Mouse (Mus musculus) layer of hippocampus, adult 2 months (tissue): Measurements from ENCODE around the gene Ptpn21. TPM values are rescaled to one million over a fixed set of nuclear protein-coding genes. Genes with fewer than 3 reads are reported as not detected.

Experiments
- DNase-seq, 2 experiments: peaks; one replicate each; pipeline ENCODE4 v3.0.0; 2022; ENCODE audit warnings: low spot score in 2 of 2
- H3K27ac ChIP-seq: fragments of 200-600 bp; 2 replicates; pipeline ENCODE4 v1.8.1; 2022
- H3K4me3 ChIP-seq: fragments of 200-600 bp; 2 replicates; pipeline ENCODE4 v1.8.1; 2022; ENCODE audit warnings: mild to moderate bottlenecking
- CTCF ChIP-seq: fragments of 200-600 bp; conservative IDR thresholded peaks from 2 replicates; pipeline ENCODE4 v1.8.1; 2022; ENCODE audit warnings: antibody characterized with exemption, mild to moderate bottlenecking, moderate library complexity
- total RNA-seq, 2 experiments: library from RNA; stranded (reverse); gene quantifications; 2 replicates each; pipeline ENCODE4 v1.2.3; 2021

Ptpn21 gene
- total RNA-seq, 2 experiments from 2014 or later: 6.9 to 9.0 TPM

- no peak overlapping the region for H3K4me3 ChIP-seq
- no peak overlapping the region for H3K27ac ChIP-seq
- TF ChIP-seq CTCF: no peak
- DNase-seq: no peak
Observed at GRCm38 (mm10) chr12:98714757-98715156, 22.4 kb downstream of the Ptpn21 start.

GRCm38 (mm10) chr12:98713621-98714103, 23.5 kb downstream of the Ptpn21 start:
- no peak for TF ChIP-seq CTCF
- DNase-seq: no peak
- H3K4me3 ChIP-seq: no peak overlapping the region
- no peak overlapping the region for H3K27ac ChIP-seq

- H3K4me3 ChIP-seq: no peak overlapping the region
- DNase-seq: no peak
Observed at GRCm38 (mm10) chr12:98712819-98713218, 24.4 kb downstream of the Ptpn21 start.

GRCm38 (mm10) chr12:98703961-98704360, 33.2 kb downstream of the Ptpn21 start:
- TF ChIP-seq CTCF: no peak
- peak overlapping the region; percentile 44 for H3K27ac ChIP-seq
- no peak for DNase-seq

More at GRCm38 (mm10) chr12:98712819-98713218, 24.4 kb downstream of the Ptpn21 start:
- no peak for TF ChIP-seq CTCF
- no peak overlapping the region for H3K27ac ChIP-seq

GRCm38 (mm10) chr12:98703554-98703953, 33.7 kb downstream of the Ptpn21 start:
- no peak for TF ChIP-seq CTCF
- Histone ChIP-seq H3K27ac (peak overlapping the region; percentile 44), H3K4me3 (no peak overlapping the region)
- DNase-seq: no peak

More at GRCm38 (mm10) chr12:98703961-98704360, 33.2 kb downstream of the Ptpn21 start:
- no peak overlapping the region for H3K4me3 ChIP-seq

DNA sequence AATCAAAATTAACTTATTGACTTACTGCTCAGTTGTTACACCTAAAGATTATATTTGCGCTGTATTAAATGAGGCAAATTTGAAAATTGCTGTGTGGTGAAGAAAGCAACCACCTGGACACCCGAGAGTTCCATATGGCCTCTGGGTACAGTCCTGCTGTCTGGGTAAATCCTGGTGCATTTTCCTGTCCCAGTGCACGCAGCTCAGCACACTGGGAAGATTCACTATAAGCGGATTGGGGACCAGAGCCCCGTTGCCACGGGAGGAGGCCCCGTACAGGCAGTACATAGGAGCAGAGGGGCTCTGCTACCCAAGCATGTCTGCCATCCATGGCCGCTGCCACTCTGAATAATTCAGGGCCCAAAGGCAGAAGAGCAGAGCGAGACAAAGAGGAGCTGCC, 35.6 kb downstream of the Ptpn21 start:
- H3K27ac ChIP-seq: no peak overlapping the region; the same call in 1 of the 2 replicates
- TF ChIP-seq CTCF: no peak
- no peak overlapping the region for H3K4me3 ChIP-seq
- DNase-seq: peak in 1 of 2 experiments; percentile 35

GRCm38 (mm10) chr12:98697202-98697601, 40.0 kb downstream of the Ptpn21 start:
- DNase-seq: no peak
- H3K4me3 ChIP-seq: no peak overlapping the region
- no peak overlapping the region for H3K27ac ChIP-seq
- TF ChIP-seq CTCF: no peak

- no peak for DNase-seq
- Histone ChIP-seq H3K27ac (no peak overlapping the region), H3K4me3 (no peak overlapping the region)
- TF ChIP-seq CTCF: no peak
Observed at GRCm38 (mm10) chr12:98690230-98690629, 47.0 kb downstream of the Ptpn21 start.

- no peak for DNase-seq
- H3K27ac ChIP-seq: no peak overlapping the region
- no peak overlapping the region for H3K4me3 ChIP-seq
- no peak for TF ChIP-seq CTCF
Observed at GRCm38 (mm10) chr12:98683574-98683973, 53.6 kb downstream of the Ptpn21 start.

DNA sequence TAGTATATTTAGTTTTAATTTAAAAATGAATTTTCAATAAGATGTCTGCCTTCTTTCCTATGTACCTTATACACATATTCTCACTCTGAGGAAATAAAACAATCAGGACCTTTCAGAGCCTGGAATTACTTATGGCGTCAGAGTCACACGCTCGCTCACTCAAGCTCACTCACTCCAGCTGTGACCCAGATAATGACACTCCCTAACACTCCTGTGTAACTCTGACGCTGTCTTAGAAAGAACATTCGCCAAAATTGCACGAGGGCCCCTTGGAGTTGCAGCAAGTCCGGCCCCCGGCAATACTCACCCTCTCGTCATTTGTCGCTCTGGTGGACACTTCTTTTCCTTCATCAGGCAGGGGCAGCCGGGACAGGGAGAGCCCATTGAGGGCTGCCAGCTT, 54.0 kb downstream of the Ptpn21 start:
- DNase-seq: no peak
- no peak for TF ChIP-seq CTCF
- Histone ChIP-seq H3K27ac (no peak overlapping the region), H3K4me3 (no peak overlapping the region)

GRCm38 (mm10) chr12:98682196-98682595, 55.0 kb downstream of the Ptpn21 start:
- no peak for DNase-seq
- no peak for TF ChIP-seq CTCF
- no peak overlapping the region for H3K27ac ChIP-seq
- no peak overlapping the region for H3K4me3 ChIP-seq

DNA sequence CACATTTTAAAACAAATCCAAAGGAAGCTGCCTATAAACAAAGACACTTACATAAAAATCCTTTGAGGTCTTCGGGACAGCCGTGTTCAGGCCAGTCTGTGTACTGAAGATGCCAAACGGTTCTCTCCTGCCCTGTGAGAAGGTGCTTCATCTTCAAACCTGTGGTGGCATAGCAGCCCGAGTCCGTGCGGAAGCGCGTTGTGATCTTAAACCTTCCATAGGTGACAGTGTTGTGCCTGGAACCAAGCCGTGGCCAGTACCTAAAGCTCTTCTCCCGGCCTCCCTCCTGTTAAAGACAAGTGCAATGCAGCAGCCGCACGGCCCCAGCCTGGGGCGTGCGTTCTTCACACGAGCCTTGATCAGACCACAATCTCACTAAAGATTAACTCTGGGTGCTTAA, 57.3 kb downstream of the Ptpn21 start:
- H3K4me3 ChIP-seq: no peak overlapping the region
- no peak overlapping the region for H3K27ac ChIP-seq
- no peak for TF ChIP-seq CTCF
- DNase-seq: no peak

- H3K27ac ChIP-seq: no peak overlapping the region
- no peak for TF ChIP-seq CTCF
- no peak overlapping the region for H3K4me3 ChIP-seq
- DNase-seq: no peak
Observed at GRCm38 (mm10) chr12:98677336-98677735, 59.9 kb downstream of the Ptpn21 start.

DNA sequence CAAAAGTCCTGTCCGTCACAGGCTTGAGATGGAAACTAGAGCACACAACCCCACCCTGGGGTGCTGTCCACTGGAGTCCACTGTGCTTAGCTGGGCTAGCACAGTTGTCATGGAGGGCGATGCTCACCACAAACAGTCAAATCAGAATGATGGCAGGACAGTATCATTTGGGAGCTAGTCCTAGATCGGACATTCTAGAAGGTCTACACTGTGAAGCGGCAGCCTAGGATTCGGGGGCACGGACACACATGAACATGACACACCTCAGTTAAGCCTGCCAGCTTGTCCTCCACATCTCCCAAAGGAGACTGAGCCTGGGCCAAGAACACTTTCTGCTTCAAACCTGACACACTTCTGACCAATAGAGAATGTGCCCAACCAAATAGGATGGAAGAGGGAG, 60.3 kb downstream of the Ptpn21 start:
- Histone ChIP-seq H3K4me3 (no peak overlapping the region), H3K27ac (no peak overlapping the region)
- no peak for TF ChIP-seq CTCF
- DNase-seq: no peak
